Mouse (Mus musculus) v-Abl transformed pro-B cells (cell line): ENCODE data around the gene Hsp90b1.

Source experiments
- in situ Hi-C, 2 experiments: fragments of 400-800 bp; cut with MboI; formaldehyde crosslinking; loops; one replicate each; pipeline ENCODE4 v1.15.1; 2025; ENCODE audit not compliant: unreplicated experiment in 2 of 2

The Hsp90b1 gene

GRCm38 (mm10) chr10:86705318-86705921 lies at the start of gene Hsp90b1, which contains the start of gene Ttc41:
Hsp90b1 (minus strand) TSS chr10:86705509.
Ttc41 (plus strand) TSS chr10:86705811.
- in situ Hi-C loops: loop anchor here (5.0 to 25.0 kb wide), 4 partner anchors 122 to 1707 kb away; partner anchors contain the start of gene Ascl4 (in 1 of the 2)

DNA sequence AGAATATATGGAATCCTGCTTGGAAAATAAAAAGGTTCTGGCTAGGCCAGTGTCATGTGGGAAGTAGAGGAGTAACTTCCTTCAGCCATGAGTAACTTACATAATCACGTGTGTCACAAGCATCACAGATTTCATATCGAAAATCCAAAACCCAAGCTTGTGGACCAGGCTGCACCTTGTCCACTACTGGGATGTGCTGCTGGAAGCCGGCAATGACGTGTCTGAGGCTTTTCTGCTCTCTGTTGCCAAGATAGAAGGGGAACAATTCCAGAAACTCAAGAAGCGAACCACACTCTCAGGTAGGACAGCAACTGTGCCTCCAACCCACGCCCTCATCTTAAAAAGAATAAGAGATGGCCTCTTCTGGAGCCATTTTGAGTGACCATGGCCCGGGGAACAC lies 39.0 kb upstream of the Hsp90b1 start:
- in situ Hi-C loops: loop anchor here (25.0 kb wide), 2 partner anchors 432 to 682 kb away; partner anchors contain the start of gene Timp3 (in 1 of the 2)

- in situ Hi-C loops: loop anchor here (25.0 kb wide), 2 partner anchors 431 to 681 kb away; partner anchors contain the start of gene Timp3 (in 1 of the 2)
Measured at GRCm38 (mm10) chr10:86742918-86743317, 37.6 kb upstream of the Hsp90b1 start.

- in situ Hi-C loops: loop anchor here (25.0 kb wide), 2 partner anchors 423 to 673 kb away; partner anchors contain the start of gene Timp3 (in 1 of the 2)
Measured at GRCm38 (mm10) chr10:86735036-86735435, 29.7 kb upstream of the Hsp90b1 start.

GRCm38 (mm10) chr10:86731500-86731863 lies 26.2 kb upstream of the Hsp90b1 start:
- in situ Hi-C loops: loop anchor here (5.0 to 25.0 kb wide), 9 partner anchors 39 to 669 kb away; partner anchors contain the start of gene Timp3 (in 1 of the 2)

DNA sequence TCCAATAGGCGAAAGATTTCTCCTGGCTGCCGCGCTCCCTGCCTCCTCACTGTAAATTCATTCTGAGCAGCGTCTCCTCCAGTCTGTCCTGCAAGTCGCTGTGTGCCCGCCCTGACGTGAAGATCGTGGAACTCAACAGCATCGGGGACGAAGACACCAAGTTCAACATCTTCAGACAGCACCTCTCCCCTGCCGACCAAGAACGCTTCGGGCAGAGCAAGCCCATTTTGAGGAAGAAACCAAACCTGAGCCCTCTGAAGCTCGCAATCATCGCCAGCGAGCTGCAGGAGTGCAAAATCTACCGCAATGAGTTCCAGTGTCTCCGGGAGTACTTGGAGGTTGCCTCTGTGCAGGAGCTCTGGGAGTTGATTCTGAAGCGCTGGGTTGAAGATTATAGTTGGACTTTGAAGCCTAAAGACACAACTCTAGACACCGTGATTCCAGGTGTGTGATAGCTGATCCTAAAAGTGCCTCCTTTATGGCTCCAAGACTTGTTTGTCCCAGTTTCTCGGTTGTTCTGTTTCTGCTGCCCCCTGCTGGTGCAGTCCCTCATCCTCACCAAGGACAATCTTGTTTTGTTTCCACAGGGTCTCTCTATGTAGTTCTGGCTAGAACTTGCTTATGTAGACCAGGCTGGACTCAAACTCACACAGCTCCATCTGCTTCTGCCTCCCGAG lies 25.7 kb upstream of the Hsp90b1 start:
- in situ Hi-C loops: loop anchor here (5.0 to 25.0 kb wide), 9 partner anchors 39 to 669 kb away; partner anchors contain the start of gene Timp3 (in 1 of the 2)

- in situ Hi-C loops: loop anchor here (25.0 kb wide), 2 partner anchors 416 to 666 kb away; partner anchors contain the start of gene Timp3 (in 1 of the 2)
Measured at GRCm38 (mm10) chr10:86728176-86728575, 22.9 kb upstream of the Hsp90b1 start.

DNA sequence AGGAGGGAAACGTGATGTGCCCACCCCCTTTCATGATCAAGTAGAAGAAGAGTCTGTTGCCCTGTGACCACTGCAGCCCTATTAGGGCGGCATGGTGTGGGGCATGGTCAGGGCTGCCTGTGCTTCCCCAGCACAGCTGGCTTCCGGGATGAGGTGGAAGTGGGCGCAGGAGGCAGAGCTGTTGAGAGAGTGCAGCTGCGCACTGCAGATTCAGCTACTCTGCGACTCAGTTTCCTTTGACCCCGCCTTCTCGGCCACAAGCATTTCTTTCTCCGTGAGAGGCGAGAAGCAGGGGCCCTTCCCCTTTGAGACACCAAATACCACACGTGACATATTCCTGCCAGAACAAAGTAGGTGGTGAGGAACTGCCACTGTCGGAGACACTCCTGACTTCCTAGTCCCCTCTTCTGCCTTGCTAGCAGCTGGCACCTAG lies 22.3 kb upstream of the Hsp90b1 start:
- in situ Hi-C loops: loop anchor here (25.0 kb wide), 2 partner anchors 415 to 665 kb away; partner anchors contain the start of gene Timp3 (in 1 of the 2)

DNA sequence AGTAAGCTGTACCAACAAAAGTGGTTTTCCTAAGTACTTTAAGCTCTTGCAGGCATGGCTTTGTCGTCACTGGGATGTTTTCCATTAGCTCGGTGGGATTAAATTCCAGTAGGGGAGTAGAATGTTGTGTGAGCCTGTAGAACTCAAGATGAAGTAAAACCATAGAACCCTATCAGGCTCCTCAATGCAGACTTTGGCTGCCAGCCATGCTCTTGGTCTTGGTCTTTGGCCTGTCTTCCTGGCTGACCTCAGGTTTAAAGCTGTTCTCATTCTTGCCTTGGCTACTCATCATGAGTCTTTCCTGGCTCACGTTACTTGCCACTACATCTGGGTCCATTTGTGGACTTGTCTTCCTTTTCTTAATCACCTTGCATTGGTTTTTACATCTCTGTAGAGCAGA lies 6.8 kb upstream of the Hsp90b1 start:
- in situ Hi-C loops: loop anchor here (25.0 kb wide), 3 partner anchors 400 to 1700 kb away; partner anchors contain the start of gene Ascl4 (in 1 of the 2)

DNA sequence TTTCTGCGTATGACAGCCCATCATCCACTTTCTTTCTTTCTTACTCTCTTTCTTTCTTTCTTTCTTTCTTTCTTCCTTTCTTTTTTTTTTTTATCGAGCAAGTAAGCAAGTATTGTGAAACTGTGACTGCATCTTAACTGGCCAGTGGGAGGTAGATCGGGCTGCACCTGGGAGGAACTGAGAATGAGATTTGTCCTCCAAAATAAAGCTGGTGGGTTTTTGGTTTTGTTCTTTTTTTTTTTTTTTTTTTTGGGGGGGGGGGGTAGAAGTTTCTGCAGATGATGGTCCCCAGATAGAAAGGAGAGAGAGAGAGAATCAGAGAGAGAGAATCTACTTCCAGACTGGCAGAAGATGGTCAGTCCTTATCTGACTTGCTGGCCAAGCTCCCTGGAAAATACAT lies 1.8 kb upstream of the Hsp90b1 start:
- in situ Hi-C loops: loop anchor here (5.0 to 25.0 kb wide), 4 partner anchors 120 to 1705 kb away; partner anchors contain the start of gene Ascl4 (in 1 of the 2)

- in situ Hi-C loops: loop anchor here (5.0 to 25.0 kb wide), 4 partner anchors 121 to 1706 kb away; partner anchors contain the start of gene Ascl4 (in 1 of the 2)
Measured at GRCm38 (mm10) chr10:86705922-86706752, 828 bp upstream of the Hsp90b1 start.

DNA sequence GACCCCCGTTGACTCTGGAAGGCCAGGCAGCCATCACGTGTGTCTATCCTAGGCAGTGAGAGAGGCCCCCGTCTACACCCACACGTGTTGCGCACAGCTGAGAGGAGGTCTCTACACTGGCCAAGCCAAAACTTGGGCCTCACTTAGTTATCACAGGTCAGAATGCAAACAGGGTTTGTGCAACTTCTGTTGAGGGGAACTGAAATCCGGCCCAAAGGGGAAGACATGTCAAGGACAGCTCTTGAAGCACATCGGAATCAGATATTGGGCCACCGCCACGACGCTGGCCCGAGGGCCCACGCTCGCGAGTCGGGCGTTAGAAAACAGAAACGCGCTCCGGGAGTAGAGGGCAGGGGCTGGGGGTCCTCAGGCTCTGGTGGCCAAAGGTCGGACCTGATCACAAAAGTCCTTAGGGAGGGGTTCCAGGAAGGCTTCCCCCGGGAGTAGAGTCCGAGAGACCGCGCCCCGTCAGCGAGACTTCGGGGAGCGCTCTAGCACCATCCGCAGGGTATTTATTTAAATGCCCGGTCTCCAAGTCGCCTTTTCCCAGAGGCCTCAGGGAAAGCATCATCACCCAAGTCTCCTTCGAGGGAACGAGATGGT lies 619 bp downstream of the Hsp90b1 start:
- in situ Hi-C loops: loop anchor here (5.0 to 25.0 kb wide), 4 partner anchors 123 to 1708 kb away; partner anchors contain the start of gene Ascl4 (in 1 of the 2)

GRCm38 (mm10) chr10:86704141-86704540 lies 1.2 kb downstream of the Hsp90b1 start:
- in situ Hi-C loops: loop anchor here (25.0 kb wide), 3 partner anchors 408 to 1708 kb away; partner anchors contain the start of gene Ascl4 (in 1 of the 2)

- in situ Hi-C loops: loop anchor here (25.0 kb wide), 3 partner anchors 409 to 1709 kb away; partner anchors contain the start of gene Ascl4 (in 1 of the 2)
Measured at GRCm38 (mm10) chr10:86703375-86703774, 1.9 kb downstream of the Hsp90b1 start.

GRCm38 (mm10) chr10:86702312-86702920 lies 2.9 kb downstream of the Hsp90b1 start:
- in situ Hi-C loops: loop anchor here (25.0 kb wide), 3 partner anchors 410 to 1710 kb away; partner anchors contain the start of gene Ascl4 (in 1 of the 2)

DNA sequence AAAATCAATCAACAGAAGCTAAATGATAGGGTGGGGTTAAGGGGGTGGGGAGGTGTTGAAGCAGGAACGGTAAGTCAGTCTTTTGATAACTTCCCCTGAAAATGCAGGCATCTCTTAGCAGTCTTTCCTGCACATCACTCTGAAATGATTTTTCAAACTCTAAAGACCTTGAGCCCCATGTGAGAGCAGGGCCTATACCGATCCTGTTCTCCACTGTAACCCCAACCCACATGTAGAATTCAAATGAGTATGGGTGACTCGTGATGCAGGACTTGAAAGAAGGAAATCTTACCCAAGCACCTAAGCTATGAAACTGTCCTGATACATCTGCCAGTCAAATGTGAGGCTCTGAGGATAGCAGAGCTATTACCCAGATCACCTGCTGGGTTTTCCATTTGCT lies 4.3 kb downstream of the Hsp90b1 start:
- in situ Hi-C loops: loop anchor here (25.0 kb wide), 3 partner anchors 411 to 1711 kb away; partner anchors contain the start of gene Ascl4 (in 1 of the 2)

GRCm38 (mm10) chr10:86700251-86700650 lies 5.1 kb downstream of the Hsp90b1 start:
- in situ Hi-C loops: loop anchor here (25.0 kb wide), 3 partner anchors 412 to 1712 kb away; partner anchors contain the start of gene Ascl4 (in 1 of the 2)

DNA sequence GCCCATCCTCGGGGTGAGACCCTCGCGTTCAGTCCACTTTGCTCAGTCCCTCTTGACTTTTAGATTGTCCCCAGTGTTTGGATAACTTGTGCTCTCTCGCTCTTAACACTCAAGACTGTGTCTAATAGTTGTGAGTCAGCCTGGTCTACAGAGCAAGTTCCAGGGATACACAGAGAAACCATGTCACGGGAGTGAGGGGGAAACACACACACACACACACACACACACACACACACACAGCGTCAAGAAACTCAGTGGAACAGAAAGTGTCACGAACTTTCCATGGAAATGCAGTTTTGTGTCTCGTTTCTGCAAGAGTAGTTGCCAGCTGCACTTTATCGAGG lies 19.3 kb downstream of the Hsp90b1 start:
- in situ Hi-C loops: loop anchor here in 1 of 2 experiments (5.0 kb wide), 1 partner anchor 46 kb away; no protein-coding TSS in a partner anchor
